Mouse (Mus musculus): ENCODE measurements at regions not wholly inside any gene's neighbourhood (a gene's known extent, or its start where the extent isn't known, plus 50 kb on each side); places are given as distances from the start of the nearest gene placed in this dataset.

GRCm38 (mm10) chr10:17374047-17374446, 349.0 kb upstream of the Cited2 start:
- TF ChIP-seq CTCF (IDR thresholded peaks at IDR 0.05; ENCODE audit: borderline replicate concordance, insufficient read depth, low read length) (no peak), POLR2A (IDR thresholded peaks at IDR 0.05; ENCODE audit: low read depth, low read length) (no peak)
